Mouse (Mus musculus) kidney, adult 2 months (tissue): ENCODE measurements around the gene Bpifb4. TPM values are rescaled to one million over a fixed set of nuclear protein-coding genes. Genes with fewer than 3 reads are reported as not detected.

ENCODE experiments used
- DNase-seq: peaks from one replicate; pipeline ENCODE4 v3.0.0; 2021
- H3K27ac ChIP-seq: fragments of 200-500 bp; 2 replicates; pipeline ENCODE4 v1.5.1; 2012; ENCODE audit warnings: low read depth, low read length, control low read depth, inconsistent platforms; ENCODE audit not compliant: insufficient read depth
- H3K27me3 ChIP-seq: fragments of 200-500 bp; replicated peaks from 2 replicates; pipeline ENCODE4 v1.6.1; 2012; ENCODE audit warnings: mild to moderate bottlenecking, moderate library complexity, low read length, inconsistent platforms; ENCODE audit not compliant: control insufficient read depth, insufficient read depth
- H3K36me3 ChIP-seq: fragments of 200-500 bp; 2 replicates; pipeline ENCODE4 v1.6.1; 2012; ENCODE audit warnings: mild to moderate bottlenecking, moderate library complexity, low read length, inconsistent platforms; ENCODE audit not compliant: control insufficient read depth, insufficient read depth
- H3K4me1 ChIP-seq: fragments of 200-500 bp; 2 replicates; pipeline ENCODE4 v1.6.1; 2011; ENCODE audit warnings: low read length; ENCODE audit not compliant: control insufficient read depth, insufficient read depth
- H3K4me3 ChIP-seq: fragments of 200-500 bp; 2 replicates; pipeline ENCODE4 v1.5.1; 2011; ENCODE audit warnings: mild to moderate bottlenecking, low read depth, low read length, control low read depth; ENCODE audit not compliant: insufficient read depth
- CTCF ChIP-seq: fragments of 200-500 bp; conservative IDR thresholded peaks from 2 replicates; pipeline ENCODE4 v1.5.1; 2011; ENCODE audit warnings: low read depth, mild to moderate bottlenecking, control low read depth, low read length, moderate library complexity, mixed read lengths; ENCODE audit not compliant: insufficient read depth, insufficient read length
- POLR2A ChIP-seq: fragments of 200-500 bp; IDR thresholded peaks from one replicate; pipeline ENCODE4 v1.6.1; 2011; ENCODE audit warnings: low read depth, low read length, control low read depth
- WGBS: fragments of 180-500 bp; shearing (Covaris S2); methylation state at CpG from one replicate; pipeline ENCODE4 v1.1.7; 2018; 5-methylcytosine and 5-hydroxymethylcytosine counted together
- polyA plus RNA-seq: library from polyadenylated mRNA; depleted of rRNA; stranded (reverse); fragments of >200 nt; gene quantifications from 2 replicates; pipeline ENCODE4 v1.2.3, GENCODE M21; 2012; rRNA removed

The Bpifb4 gene
- polyA plus RNA-seq, 1 experiment, result not detected

DNA sequence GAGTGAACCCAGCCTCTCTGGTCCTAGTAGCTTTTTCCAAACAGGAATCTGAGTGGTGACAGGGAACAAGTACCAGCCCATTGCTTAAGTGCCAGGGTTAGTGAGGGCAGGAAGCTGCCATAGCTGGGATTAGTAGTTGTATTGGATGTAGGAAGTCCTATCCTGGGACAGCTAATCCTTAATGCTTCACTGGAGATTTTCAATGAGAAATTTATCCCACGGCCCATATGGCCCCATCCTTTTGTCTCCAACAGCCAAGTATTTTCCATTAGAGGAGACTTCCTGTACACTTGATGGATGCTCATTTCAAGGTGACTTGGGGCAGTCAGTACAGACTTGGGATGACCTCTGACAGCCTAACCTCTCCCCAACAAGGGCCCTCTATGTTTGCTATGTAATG, 66.4 kb downstream of the Bpifb4 start:
- WGBS, result 53% methylated on average over 1 of the region's 1 CpGs
- DNase-seq, result no peak
- H3K27ac ChIP-seq, result no peak overlapping the region
- no peaks in the 10 kb centered on the region for H3K4me1 ChIP-seq
- no peak overlapping the region for H3K4me3 ChIP-seq
- no peaks in the 10 kb centered on the region for H3K27me3 ChIP-seq
- TF ChIP-seq CTCF (no peak), POLR2A (no peak)
- no peaks in the 10 kb centered on the region for H3K36me3 ChIP-seq

DNA sequence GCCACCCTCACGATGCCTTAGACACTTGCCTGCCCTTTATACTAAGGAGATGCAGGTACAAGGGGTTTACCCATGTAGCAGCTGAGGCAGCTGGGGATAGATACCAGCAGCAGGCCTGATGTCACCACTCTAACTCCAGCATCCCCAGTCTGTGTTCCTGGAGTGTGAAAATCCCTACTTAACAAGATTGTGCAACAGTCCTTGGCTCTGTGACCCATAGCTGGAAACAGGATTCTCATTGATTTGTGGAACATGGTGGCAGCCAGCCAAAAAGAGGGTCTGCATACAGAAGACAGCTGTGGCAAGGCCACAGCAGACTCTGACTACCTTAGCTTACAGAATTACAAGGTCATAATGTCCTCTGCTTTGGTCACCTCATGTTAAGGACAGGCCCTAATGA, 67.1 kb downstream of the Bpifb4 start:
- H3K27me3 ChIP-seq, result no peaks in the 10 kb centered on the region

DNA sequence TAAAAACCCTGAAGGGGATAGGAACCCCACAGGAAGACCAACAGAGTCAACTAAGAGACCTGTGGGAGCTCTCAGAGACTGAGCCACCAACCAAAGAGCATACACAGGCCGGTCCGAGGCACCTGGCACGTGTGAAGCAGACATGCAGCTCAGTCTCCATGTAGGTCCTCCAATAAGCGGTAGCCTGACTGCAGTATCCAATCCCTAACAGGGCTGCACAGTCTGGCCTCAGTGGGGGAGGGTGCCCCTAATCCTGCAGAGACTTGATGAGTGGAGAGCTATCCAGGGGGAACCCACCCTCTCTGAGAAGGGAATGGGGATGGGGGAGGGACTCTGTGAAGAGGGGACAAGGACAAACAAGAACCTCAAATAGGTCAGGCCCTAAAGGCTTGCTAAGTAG, 67.7 kb downstream of the Bpifb4 start:
- 92% methylated on average over 4 of the region's 4 CpGs for WGBS
- Histone ChIP-seq H3K4me3 (no peak overlapping the region), H3K4me1 (no peaks in the 10 kb centered on the region), H3K36me3 (no peaks in the 10 kb centered on the region), H3K27me3 (no peaks in the 10 kb centered on the region), H3K27ac (no peak overlapping the region)
- TF ChIP-seq POLR2A (no peak), CTCF (no peak)
- no peak for DNase-seq

More for the DNA sequence above, 67.1 kb downstream of the Bpifb4 start:
- H3K4me3 ChIP-seq, result no peak overlapping the region
- no peak for DNase-seq
- no peak for TF ChIP-seq CTCF
- H3K4me1 ChIP-seq, result no peaks in the 10 kb centered on the region
- H3K27ac ChIP-seq, result no peak overlapping the region
- no peaks in the 10 kb centered on the region for H3K36me3 ChIP-seq
- WGBS, result 87% methylated on average over 1 of the region's 1 CpGs

DNA sequence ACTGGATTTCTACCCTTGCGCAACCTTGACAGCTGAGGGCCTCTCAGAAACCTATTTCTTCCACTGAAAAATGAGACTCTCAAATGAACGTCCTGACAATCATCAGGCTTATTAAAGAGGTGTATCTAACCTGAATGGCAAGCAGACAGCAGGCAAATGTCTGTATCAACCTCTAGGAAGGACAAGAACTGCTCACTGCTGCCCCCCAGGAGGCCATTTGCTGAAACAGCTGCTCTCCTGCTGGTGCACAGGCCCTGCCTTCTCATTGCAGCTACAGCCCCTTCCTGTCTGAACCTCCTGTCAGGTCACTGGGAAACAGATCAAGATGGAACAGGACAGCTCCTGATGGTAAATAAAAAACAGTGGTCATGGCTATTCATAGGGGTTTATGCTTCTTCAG, 68.3 kb downstream of the Bpifb4 start:
- no peak for DNase-seq
- Histone ChIP-seq H3K36me3 (no peaks in the 10 kb centered on the region), H3K4me1 (no peaks in the 10 kb centered on the region), H3K4me3 (no peak overlapping the region), H3K27ac (no peak overlapping the region), H3K27me3 (no peaks in the 10 kb centered on the region)
- TF ChIP-seq CTCF, result no peak
- TF ChIP-seq POLR2A, result no peak
- 88% methylated on average over 2 of the region's 2 CpGs for WGBS

DNA sequence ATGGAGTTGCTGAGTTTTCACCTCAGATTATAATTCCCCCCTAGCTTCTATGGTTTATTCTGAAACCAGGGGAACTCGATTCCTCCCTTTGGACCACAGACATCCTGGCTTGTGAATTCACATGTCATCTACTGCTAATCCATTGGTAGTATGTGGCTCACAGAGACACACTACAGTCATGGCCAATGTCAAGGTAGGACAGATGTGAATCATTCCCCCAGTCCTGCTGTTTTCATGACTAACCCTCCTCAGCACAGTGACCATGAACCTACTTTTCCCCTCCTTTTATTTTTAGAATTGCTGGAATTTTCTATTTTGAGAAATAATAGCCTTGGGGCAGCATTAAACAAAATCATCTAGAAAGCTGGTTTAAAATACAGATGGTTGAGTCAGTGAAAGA, 69.4 kb downstream of the Bpifb4 start:
- TF ChIP-seq POLR2A (no peak), CTCF (no peak)
- Histone ChIP-seq H3K4me1 (no peaks in the 10 kb centered on the region), H3K27me3 (no peaks in the 10 kb centered on the region), H3K4me3 (no peak overlapping the region), H3K27ac (no peak overlapping the region), H3K36me3 (no peaks in the 10 kb centered on the region)
- DNase-seq, result no peak
- WGBS, result 71% methylated on average over 1 of the region's 1 CpGs

DNA sequence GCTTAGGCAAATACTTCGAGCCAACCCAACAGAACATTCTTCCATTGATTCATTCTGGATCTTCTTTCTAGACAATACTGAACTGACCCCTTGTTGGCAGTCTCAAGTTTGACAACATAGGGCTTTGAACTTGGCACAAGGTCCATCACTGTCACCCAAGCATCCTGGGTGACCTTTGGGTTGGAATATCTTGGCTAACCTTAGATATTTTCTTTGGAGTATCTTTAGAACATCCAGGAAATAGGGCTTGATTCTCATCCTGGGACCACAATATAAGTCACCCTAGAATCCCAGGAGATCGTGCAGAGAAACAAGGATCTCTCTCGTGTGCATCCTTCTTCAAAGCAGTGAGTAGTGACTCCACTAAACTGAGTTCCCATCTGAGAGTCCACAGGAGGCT, 70.0 kb downstream of the Bpifb4 start, which contains the start of gene Bpifa2:
Bpifa2 (plus strand) TSS at position 301 of the 400 bp plus-strand sequence.
- TF ChIP-seq CTCF (no peak), POLR2A (no peak)
- Histone ChIP-seq H3K4me1 (no peaks in the 10 kb centered on the region), H3K4me3 (no peak within 1 kb of the TSS), H3K27me3 (no peaks in the 10 kb centered on the region), H3K27ac (no peak within 1 kb of the TSS), H3K36me3 (no peaks in the 10 kb centered on the region)
- 84% methylated on average over 3 of the region's 3 CpGs for WGBS
- no peak for DNase-seq

Other genes starting within 250 kb of the Bpifb4 start
- gene Dnmt3c, start 241.6 kb upstream of the Bpifb4 start, polyA plus RNA-seq, result 0.07 TPM in 1 of 2 replicates, not detected in the other
- gene Mapre1, start 196.9 kb upstream of the Bpifb4 start, polyA plus RNA-seq, result 8.2 and 11.2 TPM in 2 replicates
- gene Efcab8, start 158.3 kb upstream of the Bpifb4 start, polyA plus RNA-seq, result 0.14 and 0.20 TPM in 2 replicates
- not detected in 2 replicates for gene Sun5, start 67.1 kb upstream of the Bpifb4 start, polyA plus RNA-seq
- not detected in 2 replicates for gene Bpifb2, start 63.2 kb upstream of the Bpifb4 start, polyA plus RNA-seq
- 0.06 TPM in 1 of 2 replicates, not detected in the other for gene Bpifb6, start 37.8 kb upstream of the Bpifb4 start, polyA plus RNA-seq
- not detected in 2 replicates for gene Bpifb3, start 20.0 kb upstream of the Bpifb4 start, polyA plus RNA-seq
- gene Bpifa6, start 36.7 kb downstream of the Bpifb4 start, polyA plus RNA-seq, result not detected in 2 replicates
- not detected in 2 replicates for gene Bpifa2, start 70.1 kb downstream of the Bpifb4 start, polyA plus RNA-seq
- gene Bpifa3, start 192.1 kb downstream of the Bpifb4 start, polyA plus RNA-seq, result not detected in 2 replicates
- not detected in 2 replicates for gene Bpifa1, start 204.7 kb downstream of the Bpifb4 start, polyA plus RNA-seq
- not detected in 2 replicates for gene Bpifa5, start 224.4 kb downstream of the Bpifb4 start, polyA plus RNA-seq